Mouse (Mus musculus) layer of hippocampus, postnatal 10 days (tissue): ENCODE data around the gene Zfp750. TPM values are rescaled to one million over a fixed set of nuclear protein-coding genes. Genes with fewer than 3 reads are reported as not detected.

Experiments used
- DNase-seq, 2 experiments: peaks; one replicate each; pipeline ENCODE4 v3.0.0; 2021; ENCODE audit warnings: low spot score in 2 of 2
- long read RNA-seq: library from polyadenylated mRNA; stranded (forward); transcript quantifications from one replicate; pipeline ENCODE4 v2.0.0, GENCODE M21; 2023
- total RNA-seq, 2 experiments: library from RNA; stranded (reverse); gene quantifications; 2 replicates each; pipeline ENCODE4 v1.2.3; 2021

Zfp750 gene
- not detected for total RNA-seq
- long read RNA-seq, partial matches to known transcripts = 0 of 1 reads
- long read RNA-seq, other reads (novel, unspliced or antisense) = 0 of 1 reads

- no peak for DNase-seq
These were observed at the start of gene Zfp750 for GRCm38 (mm10) chr11:121519131-121519530. Gene Zfp750, minus strand, starts transcription at chr11:121519333.

- no peak for DNase-seq
These were observed 45.1 kb upstream of the Zfp750 start for GRCm38 (mm10) chr11:121564265-121564664.

GRCm38 (mm10) chr11:121563312-121563711 is 44.2 kb upstream of the Zfp750 start:
- no peak for DNase-seq

- no peak for DNase-seq
These were observed 41.1 kb upstream of the Zfp750 start for GRCm38 (mm10) chr11:121560294-121560663.

- DNase-seq = no peak
These were observed 40.6 kb upstream of the Zfp750 start for GRCm38 (mm10) chr11:121559527-121560293.

- DNase-seq = no peak
These were observed 39.4 kb upstream of the Zfp750 start for GRCm38 (mm10) chr11:121558522-121558921.

GRCm38 (mm10) chr11:121557946-121558345 is 38.8 kb upstream of the Zfp750 start:
- DNase-seq = no peak

GRCm38 (mm10) chr11:121556727-121557126 is 37.6 kb upstream of the Zfp750 start:
- DNase-seq = no peak

GRCm38 (mm10) chr11:121553458-121553857 is 34.3 kb upstream of the Zfp750 start:
- no peak for DNase-seq

GRCm38 (mm10) chr11:121552846-121553457 is 33.8 kb upstream of the Zfp750 start:
- DNase-seq = no peak

GRCm38 (mm10) chr11:121552167-121552566 is 33.0 kb upstream of the Zfp750 start:
- DNase-seq = no peak

GRCm38 (mm10) chr11:121551206-121551799 is 32.2 kb upstream of the Zfp750 start:
- no peak for DNase-seq

- DNase-seq = no peak
These were observed 30.9 kb upstream of the Zfp750 start for GRCm38 (mm10) chr11:121549843-121550647.

GRCm38 (mm10) chr11:121548996-121549842 is 30.1 kb upstream of the Zfp750 start:
- DNase-seq = no peak

- DNase-seq = no peak
These were observed 28.8 kb upstream of the Zfp750 start for GRCm38 (mm10) chr11:121547925-121548324.

- DNase-seq = no peak
These were observed 28.1 kb upstream of the Zfp750 start for GRCm38 (mm10) chr11:121547234-121547633.

GRCm38 (mm10) chr11:121545398-121546034 is 26.4 kb upstream of the Zfp750 start:
- no peak for DNase-seq

GRCm38 (mm10) chr11:121544755-121545397 is 25.7 kb upstream of the Zfp750 start:
- DNase-seq = no peak

- peak; percentile 35 for DNase-seq
These were observed 24.8 kb upstream of the Zfp750 start for GRCm38 (mm10) chr11:121543922-121544321.
